Mouse (Mus musculus): ENCODE measurements at regions not wholly inside any gene's neighbourhood (a gene's known extent, or its start where the extent isn't known, plus 50 kb on each side); places are given as distances from the start of the nearest gene placed in this dataset.

DNA sequence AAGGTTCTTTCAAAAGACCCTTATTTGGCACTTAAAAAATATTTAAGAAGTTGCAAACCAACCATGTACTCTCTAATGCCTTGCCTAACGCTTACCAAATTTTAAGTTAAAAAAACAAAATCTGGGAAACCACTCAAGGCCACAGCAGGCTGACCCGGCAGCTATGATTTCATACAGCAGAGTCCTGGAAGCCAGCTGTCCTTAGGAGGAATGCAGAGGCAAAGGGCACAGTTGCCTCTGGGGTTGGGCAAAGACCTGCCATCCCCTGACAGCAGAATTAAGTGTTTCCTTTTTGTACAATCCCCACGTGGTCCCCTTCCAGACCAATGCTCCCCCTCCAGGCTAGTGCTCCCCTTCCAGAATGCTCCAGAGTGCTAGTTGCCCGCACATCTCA lies 348.8 kb upstream of the BB014433 start:
- TF ChIP-seq POLR2A (IDR thresholded peaks at IDR 0.05; ENCODE audit: control insufficient read depth, extremely low read depth, insufficient read depth, low read length, poor library complexity) (no peak), CTCF (IDR thresholded peaks at IDR 0.05; ENCODE audit: borderline replicate concordance, control insufficient read depth, extremely low read depth, insufficient read depth, low read length, poor library complexity) (no peak)

Data from thymus, adult 2 months (tissue).